Mouse (Mus musculus): ENCODE measurements around the gene Tbl3. TPM values are rescaled to one million over a fixed set of nuclear protein-coding genes. Genes with fewer than 3 reads are reported as not detected.

Tbl3 gene
- polyA plus RNA-seq (2016; fragmentation: Nextera tagmentation; extraction: Ambion mirVana), result 165 and 183 TPM in 2 replicates

GRCm38 (mm10) chr17:24706982-24707800 is at the start of gene Tbl3:
Gene Tbl3, minus strand, starts transcription at chr17:24707660.
- Histone ChIP-seq H3K4me3 (peak within 1 kb of the TSS; percentile 77), H3K9me3 (replicated peaks) (no peaks in the 10 kb centered on the region), H3K4me1 (peaks cover 18% of the 10 kb centered on the region), H3K27me3 (ENCODE audit: low read depth, poor library complexity, severe bottlenecking) (no peaks in the 10 kb centered on the region), H3K36me3 (peaks cover 38% of the 10 kb centered on the region), H3K27ac (peak within 1 kb of the TSS; percentile 85)
- peak; percentile 98 for DNase-seq (ENCODE audit: low spot score)
- 6% methylated on average over 32 of the region's 32 CpGs for WGBS

GRCm38 (mm10) chr17:24752415-24753394 is 45.2 kb upstream of the Tbl3 start, which contains the start of gene Hs3st6:
Gene Hs3st6, plus strand, starts transcription at chr17:24752988.
- peaks cover 1% of the 10 kb centered on the region; the same call in 1 of the 2 replicates for H3K36me3 ChIP-seq
- peak; percentile 81 for DNase-seq (ENCODE audit: low spot score)
- H3K27ac ChIP-seq, result peak within 1 kb of the TSS; percentile 27

GRCm38 (mm10) chr17:24751528-24751927 is 44.1 kb upstream of the Tbl3 start:
- WGBS, result 20% methylated on average over 4 of the region's 4 CpGs
- H3K27ac ChIP-seq, result no peak overlapping the region
- peaks cover 74% of the 10 kb centered on the region for H3K27me3 ChIP-seq (ENCODE audit: low read depth, poor library complexity, severe bottlenecking)

More at GRCm38 (mm10) chr17:24752415-24753394, 45.2 kb upstream of the Tbl3 start, which contains the start of gene Hs3st6:
- Histone ChIP-seq H3K4me3 (peak within 1 kb of the TSS; percentile 69), H3K27me3 (ENCODE audit: low read depth, poor library complexity, severe bottlenecking) (peaks cover 78% of the 10 kb centered on the region), H3K9me3 (replicated peaks) (no peaks in the 10 kb centered on the region), H3K4me1 (peaks cover 44% of the 10 kb centered on the region)
- WGBS, result under 1% methylated on average over 80 of the region's 82 CpGs

GRCm38 (mm10) chr17:24746986-24747385 is 39.5 kb upstream of the Tbl3 start:
- DNase-seq (ENCODE audit: low spot score), result no peak
- 38% methylated on average over 4 of the region's 4 CpGs for WGBS
- Histone ChIP-seq H3K4me3 (no peak overlapping the region), H3K27ac (peak overlapping the region; percentile 12), H3K27me3 (ENCODE audit: low read depth, poor library complexity, severe bottlenecking) (peaks cover 29% of the 10 kb centered on the region), H3K36me3 (peaks cover 8% of the 10 kb centered on the region; the same call in 1 of the 2 replicates), H3K9me3 (replicated peaks) (no peaks in the 10 kb centered on the region), H3K4me1 (peaks cover 25% of the 10 kb centered on the region)

More at GRCm38 (mm10) chr17:24751528-24751927, 44.1 kb upstream of the Tbl3 start:
- H3K9me3 ChIP-seq (replicated peaks), result no peaks in the 10 kb centered on the region
- no peaks in the 10 kb centered on the region for H3K36me3 ChIP-seq
- H3K4me3 ChIP-seq, result peak overlapping the region; percentile 69; the same call in 1 of the 2 replicates
- H3K4me1 ChIP-seq, result peaks cover 44% of the 10 kb centered on the region
- no peak for DNase-seq (ENCODE audit: low spot score)

GRCm38 (mm10) chr17:24745526-24746497 is 38.4 kb upstream of the Tbl3 start:
- peaks cover 19% of the 10 kb centered on the region for H3K36me3 ChIP-seq
- WGBS, result 22% methylated on average over 7 of the region's 7 CpGs
- H3K4me1 ChIP-seq, result peaks cover 25% of the 10 kb centered on the region
- peaks cover 17% of the 10 kb centered on the region for H3K27me3 ChIP-seq (ENCODE audit: low read depth, poor library complexity, severe bottlenecking)
- no peaks in the 10 kb centered on the region for H3K9me3 ChIP-seq (replicated peaks)
- H3K27ac ChIP-seq, result 0 out of 2 replicates have a peak overlapping the region, but pooled peaks have one; percentile 10
- no peak overlapping the region for H3K4me3 ChIP-seq
- peak; percentile 87 for DNase-seq (ENCODE audit: low spot score)

- Histone ChIP-seq H3K27me3 (ENCODE audit: low read depth, poor library complexity, severe bottlenecking) (peaks cover 5% of the 10 kb centered on the region), H3K4me1 (peaks cover 25% of the 10 kb centered on the region), H3K36me3 (peaks cover 30% of the 10 kb centered on the region), H3K4me3 (no peak overlapping the region), H3K27ac (no peak overlapping the region), H3K9me3 (replicated peaks) (no peaks in the 10 kb centered on the region)
- DNase-seq (ENCODE audit: low spot score), result no peak
- WGBS, result 80% methylated on average over 3 of the region's 3 CpGs
These were observed 36.9 kb upstream of the Tbl3 start for GRCm38 (mm10) chr17:24744381-24744780.

GRCm38 (mm10) chr17:24743896-24744295 is 36.4 kb upstream of the Tbl3 start:
- peaks cover 30% of the 10 kb centered on the region for H3K36me3 ChIP-seq
- no peak overlapping the region for H3K27ac ChIP-seq
- no peak for DNase-seq (ENCODE audit: low spot score)
- WGBS, result 81% methylated on average over 5 of the region's 5 CpGs
- H3K4me3 ChIP-seq, result no peak overlapping the region
- no peaks in the 10 kb centered on the region for H3K9me3 ChIP-seq (replicated peaks)
- H3K4me1 ChIP-seq, result peaks cover 25% of the 10 kb centered on the region
- H3K27me3 ChIP-seq (ENCODE audit: low read depth, poor library complexity, severe bottlenecking), result 0 out of 2 replicates have a peak, but pooled peaks cover under 1% of the 10 kb centered on the region

- 87% methylated on average over 8 of the region's 8 CpGs for WGBS
- DNase-seq (ENCODE audit: low spot score), result no peak
- H3K9me3 ChIP-seq (replicated peaks), result no peaks in the 10 kb centered on the region
- H3K36me3 ChIP-seq, result peaks cover 30% of the 10 kb centered on the region
- H3K4me1 ChIP-seq, result peaks cover 24% of the 10 kb centered on the region
- no peak overlapping the region for H3K4me3 ChIP-seq
- no peak overlapping the region for H3K27ac ChIP-seq
- no peaks in the 10 kb centered on the region for H3K27me3 ChIP-seq (ENCODE audit: low read depth, poor library complexity, severe bottlenecking)
These were observed 34.8 kb upstream of the Tbl3 start for GRCm38 (mm10) chr17:24742307-24742706.

- Histone ChIP-seq H3K4me1 (peaks cover 21% of the 10 kb centered on the region), H3K4me3 (no peak overlapping the region), H3K36me3 (peaks cover 30% of the 10 kb centered on the region), H3K27ac (no peak overlapping the region), H3K9me3 (replicated peaks) (no peaks in the 10 kb centered on the region), H3K27me3 (ENCODE audit: low read depth, poor library complexity, severe bottlenecking) (no peaks in the 10 kb centered on the region)
- WGBS, result 81% methylated on average over 8 of the region's 8 CpGs
- DNase-seq (ENCODE audit: low spot score), result no peak
These were observed 32.5 kb upstream of the Tbl3 start for GRCm38 (mm10) chr17:24739926-24740325.

GRCm38 (mm10) chr17:24738238-24738637 is 30.8 kb upstream of the Tbl3 start:
- Histone ChIP-seq H3K36me3 (peaks cover 30% of the 10 kb centered on the region), H3K4me1 (peaks cover 16% of the 10 kb centered on the region), H3K4me3 (no peak overlapping the region), H3K27me3 (ENCODE audit: low read depth, poor library complexity, severe bottlenecking) (no peaks in the 10 kb centered on the region), H3K27ac (no peak overlapping the region), H3K9me3 (replicated peaks) (no peaks in the 10 kb centered on the region)
- DNase-seq (ENCODE audit: low spot score), result no peak
- WGBS, result 91% methylated on average over 4 of the region's 4 CpGs

GRCm38 (mm10) chr17:24737135-24737810 is 29.8 kb upstream of the Tbl3 start:
- H3K9me3 ChIP-seq (replicated peaks), result no peaks in the 10 kb centered on the region
- no peak for DNase-seq (ENCODE audit: low spot score)
- WGBS, result 31% methylated on average over 8 of the region's 8 CpGs
- H3K36me3 ChIP-seq, result peaks cover 25% of the 10 kb centered on the region
- H3K4me3 ChIP-seq, result peak overlapping the region; percentile 73
- no peaks in the 10 kb centered on the region for H3K27me3 ChIP-seq (ENCODE audit: low read depth, poor library complexity, severe bottlenecking)
- H3K27ac ChIP-seq, result peak overlapping the region; percentile 77; the same call in 1 of the 2 replicates
- H3K4me1 ChIP-seq, result peaks cover 16% of the 10 kb centered on the region

All from limb, embryonic 10.5 days (tissue).